Mouse (Mus musculus) hindbrain, embryonic 12.5 days (tissue): ENCODE results near the gene Ptf1a. TPM values are rescaled to one million over a fixed set of nuclear protein-coding genes. Genes with fewer than 3 reads are reported as not detected.

Experiments
- ATAC-seq: fragments of 200-750 bp; cut with Nextera tagmentation; 2 replicates; pipeline ENCODE4 v1.8.0; 2017; ENCODE audit warnings: moderate TSS enrichment; ENCODE audit not compliant: low FRiP score
- H3K27ac ChIP-seq: fragments of 300-500 bp; sonication (generic); 2 replicates; pipeline ENCODE4 v1.5.1; 2016; ENCODE audit warnings: mild to moderate bottlenecking
- H3K27me3 ChIP-seq: fragments of 300-500 bp; sonication (generic); 2 replicates; pipeline ENCODE4 v1.6.1; 2016; ENCODE audit warnings: mild to moderate bottlenecking
- H3K36me3 ChIP-seq: fragments of 300-500 bp; sonication (generic); 2 replicates; pipeline ENCODE4 v1.6.1; 2016; ENCODE audit warnings: mild to moderate bottlenecking
- H3K4me1 ChIP-seq: fragments of 300-500 bp; sonication (generic); 2 replicates; pipeline ENCODE4 v1.6.1; 2016
- H3K4me2 ChIP-seq: fragments of 300-500 bp; sonication (generic); replicated peaks from 2 replicates; pipeline ENCODE4 v1.6.1; 2016; ENCODE audit warnings: mild to moderate bottlenecking
- H3K4me3 ChIP-seq: fragments of 300-500 bp; sonication (generic); 2 replicates; pipeline ENCODE4 v1.5.1; 2016; ENCODE audit warnings: mild to moderate bottlenecking
- H3K9ac ChIP-seq: fragments of 300-500 bp; sonication (generic); 2 replicates; pipeline ENCODE4 v1.6.1; 2016; ENCODE audit warnings: mild to moderate bottlenecking, moderate library complexity
- H3K9me3 ChIP-seq: fragments of 300-500 bp; sonication (generic); replicated peaks from 2 replicates; pipeline ENCODE4 v1.6.1; 2016; ENCODE audit warnings: mild to moderate bottlenecking
- WGBS: fragments of 180-500 bp; shearing (Covaris S2); methylation state at CpG from one replicate; pipeline ENCODE4 v1.1.7; 2016; 5-methylcytosine and 5-hydroxymethylcytosine counted together
- polyA plus RNA-seq: library from polyadenylated mRNA; unstranded; fragments of >200 nt; fragmentation: Nextera tagmentation; extraction: Ambion mirVana; gene quantifications from 2 replicates; pipeline ENCODE4 v1.2.1, GENCODE M21; 2016

The Ptf1a gene
- polyA plus RNA-seq, 1 experiment from 2014 or later, result 7.1 TPM

DNA sequence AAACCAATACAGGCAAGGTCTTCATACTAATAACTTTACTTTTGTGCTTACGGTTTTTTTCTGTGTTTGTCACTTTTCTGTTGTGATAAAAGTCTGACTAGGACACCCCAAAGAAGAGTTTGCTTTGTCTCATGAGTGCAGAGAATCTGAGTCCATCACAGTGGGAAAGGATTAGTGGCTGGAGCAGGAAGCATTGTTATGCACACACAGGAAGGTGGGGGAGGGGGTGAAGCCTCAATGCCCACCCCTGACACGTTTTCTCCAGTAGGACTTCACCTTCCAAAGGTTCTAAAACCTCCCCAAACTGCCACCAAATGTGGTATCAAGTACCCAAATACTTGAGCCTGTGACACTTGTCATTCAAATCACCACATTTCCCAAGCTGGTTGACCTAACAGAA is 16.5 kb downstream of the Ptf1a start:
- ATAC-seq, result no peak
- Histone ChIP-seq H3K9me3 (no peaks in the 10 kb centered on the region), H3K4me3 (no peak overlapping the region), H3K4me1 (no peaks in the 10 kb centered on the region), H3K27me3 (peaks cover 43% of the 10 kb centered on the region), H3K9ac (no peak overlapping the region), H3K4me2 (no peak overlapping the region), H3K27ac (no peak overlapping the region), H3K36me3 (no peaks in the 10 kb centered on the region)
- WGBS, result 39% methylated on average over 2 of the region's 2 CpGs

DNA sequence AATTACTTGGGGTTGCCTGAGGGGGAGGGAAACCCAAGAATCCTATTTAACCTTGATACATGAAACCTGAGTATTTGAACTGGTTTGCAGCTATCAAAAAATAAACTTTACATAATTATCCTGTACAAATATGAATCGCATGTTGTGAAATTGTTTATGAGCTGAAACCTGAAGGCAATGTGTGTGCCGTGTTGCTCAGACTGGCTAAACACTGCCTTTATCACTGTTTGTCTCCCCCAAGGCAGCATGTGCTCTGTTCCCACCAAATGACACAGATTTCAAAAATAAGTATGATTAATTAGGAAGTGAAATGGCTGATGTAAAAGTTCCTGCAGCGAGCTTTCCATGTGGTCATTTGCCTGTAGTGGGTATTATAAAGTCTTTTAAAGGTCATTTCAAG is 44.8 kb downstream of the Ptf1a start:
- no peak overlapping the region for H3K27ac ChIP-seq
- WGBS, result 85% methylated on average over 3 of the region's 3 CpGs
- H3K4me2 ChIP-seq, result no peak overlapping the region

More for the DNA sequence above, 44.8 kb downstream of the Ptf1a start:
- H3K9me3 ChIP-seq, result no peaks in the 10 kb centered on the region
- no peak for ATAC-seq
- no peaks in the 10 kb centered on the region for H3K27me3 ChIP-seq
- H3K4me3 ChIP-seq, result no peak overlapping the region
- H3K4me1 ChIP-seq, result no peaks in the 10 kb centered on the region
- H3K9ac ChIP-seq, result no peak overlapping the region
- no peaks in the 10 kb centered on the region for H3K36me3 ChIP-seq

Other genes with a start within 250 kb of the Ptf1a start
- gene Armc3, start 246.4 kb upstream of the Ptf1a start, polyA plus RNA-seq, result 1.6 and 1.9 TPM in 2 replicates
- gene Msrb2, start 74.2 kb upstream of the Ptf1a start, polyA plus RNA-seq, result 14.8 and 15.6 TPM in 2 replicates
- 0.48 and 0.75 TPM in 2 replicates for gene 4921504E06Rik, start 108.3 kb downstream of the Ptf1a start, polyA plus RNA-seq
- 1.8 and 2.1 TPM in 2 replicates for gene Otud1, start 212.1 kb downstream of the Ptf1a start, polyA plus RNA-seq